In genomic region chr6:86107101-86107500, GRCm38 (mm10) we compare ENCODE assay signal across 23 mouse cellular contexts.
DNase-seq lines count a peak whose midpoint lies in the region; ATAC-seq and TF ChIP-seq lines count a peak whose summit lies in the region.
"Had no signal": no experiment of that assay in that cellular context is flagged by ENCODE, and none has a peak within 500 bp of the region (broad histone marks: within the 10 kb centered on the region; RNA-seq: fewer than 3 reads in every experiment).

No protein-coding gene starts in this region.

- H3K9ac ChIP-seq in MEL (ENCODE audit: control insufficient read depth, low read depth, low read length, poor library complexity, severe bottlenecking), result no peak overlapping the region
- H3K9ac ChIP-seq in liver, embryonic 11.5 days (ENCODE audit: low read depth, low read length), result no peak overlapping the region
- no peak overlapping the region for H3K9ac ChIP-seq in liver, postnatal 0 days (replicated peaks)
- no peak overlapping the region for H3K9ac ChIP-seq in hindbrain, embryonic 16.5 days (ENCODE audit: low read depth, low read length)
- H3K9ac ChIP-seq: embryonic facial prominence, embryonic 15.5 days; limb, embryonic 12.5 days; midbrain, embryonic 15.5 days; neural tube, embryonic 13.5 days had no signal

- H3K27me3 ChIP-seq in MEL (ENCODE audit: control insufficient read depth in 1 of 2, insufficient read depth in 2 of 2, low read length in 2 of 2), result no peaks in the 10 kb centered on the region
- H3K27me3 ChIP-seq in liver, embryonic 11.5 days (replicated peaks; ENCODE audit: control insufficient read depth, insufficient read depth, low read length), result no peaks in the 10 kb centered on the region
- no peaks in the 10 kb centered on the region for H3K27me3 ChIP-seq in liver, postnatal 0 days (ENCODE audit: insufficient read depth, low read length)
- H3K27me3 ChIP-seq in hindbrain, embryonic 16.5 days (replicated peaks; ENCODE audit: control insufficient read depth, insufficient read depth, low read length), result no peaks in the 10 kb centered on the region
- H3K27me3 ChIP-seq: embryonic facial prominence, embryonic 15.5 days; limb, embryonic 12.5 days; midbrain, embryonic 15.5 days; neural tube, embryonic 13.5 days had no signal

- TF ChIP-seq POLR2A in MEL (IDR thresholded peaks at IDR 0.05; ENCODE audit: control insufficient read depth in 1 of 2, insufficient read depth in 1 of 2, low read depth in 1 of 2, low read length in 2 of 2, poor library complexity in 1 of 2), result no peak

- no peaks in the 10 kb centered on the region for H3K79me2 ChIP-seq in MEL (ENCODE audit: control insufficient read depth, insufficient read depth, low read length, poor library complexity)

- no peak for TF ChIP-seq CTCF in MEL (IDR thresholded peaks at IDR 0.05 in 2 of 3, conservative IDR thresholded peaks at IDR 0.05 in 1 of 3; ENCODE audit: control insufficient read depth in 1 of 3, insufficient read depth in 1 of 3, low read depth in 2 of 3, low read length in 3 of 3, poor library complexity in 1 of 3, severe bottlenecking in 1 of 3)
- no peak for TF ChIP-seq CTCF in liver, postnatal 0 days (IDR thresholded peaks at IDR 0.05; ENCODE audit: low read depth)

- H3K4me2 ChIP-seq in liver, embryonic 11.5 days, result no peak overlapping the region
- no peak overlapping the region for H3K4me2 ChIP-seq in liver, postnatal 0 days (ENCODE audit: low read depth, low read length)
- no peak overlapping the region for H3K4me2 ChIP-seq in hindbrain, embryonic 16.5 days (ENCODE audit: low read length)
- H3K4me2 ChIP-seq: embryonic facial prominence, embryonic 15.5 days; limb, embryonic 12.5 days; midbrain, embryonic 15.5 days; neural tube, embryonic 13.5 days had no signal

- H3K4me1 ChIP-seq in MEL (ENCODE audit: control insufficient read depth in 1 of 2, insufficient read depth in 2 of 2, low read length in 2 of 2), result peaks cover 0 to 8% of the 10 kb centered on the region in 2 experiments; a peak in 3 of 4 replicates
- no peaks in the 10 kb centered on the region; the same call in 1 of the 2 replicates for H3K4me1 ChIP-seq in liver, embryonic 11.5 days (replicated peaks; ENCODE audit: control insufficient read depth, insufficient read depth, low read length)
- no peaks in the 10 kb centered on the region for H3K4me1 ChIP-seq in liver, postnatal 0 days (ENCODE audit: insufficient read depth)
- peaks cover 5% of the 10 kb centered on the region for H3K4me1 ChIP-seq in hindbrain, embryonic 16.5 days (ENCODE audit: control insufficient read depth, insufficient read depth, low read depth, low read length)
- H3K4me1 ChIP-seq: embryonic facial prominence, embryonic 15.5 days; limb, embryonic 12.5 days had no signal

- WGBS in liver, embryonic 11.5 days, result 77% methylated on average over 4 of the region's 4 CpGs
- 76% methylated on average over 4 of the region's 4 CpGs for WGBS in liver, postnatal 0 days (ENCODE audit: insufficient replicate concordance)
- WGBS in hindbrain, embryonic 16.5 days, result 95% methylated on average over 4 of the region's 4 CpGs

- H3K4me3 ChIP-seq in MEL (ENCODE audit: control insufficient read depth in 1 of 2, insufficient read depth in 1 of 2, low read depth in 2 of 2, low read length in 2 of 2), result no peak overlapping the region
- no peak overlapping the region for H3K4me3 ChIP-seq in liver, embryonic 11.5 days (ENCODE audit: low read depth, low read length)
- no peak overlapping the region for H3K4me3 ChIP-seq in liver, postnatal 0 days (ENCODE audit: low read depth, low read length)
- H3K4me3 ChIP-seq in hindbrain, embryonic 16.5 days (ENCODE audit: low read length), result no peak overlapping the region
- H3K4me3 ChIP-seq: embryonic facial prominence, embryonic 15.5 days; forebrain, embryonic 10.5 days; limb, embryonic 12.5 days; midbrain, embryonic 15.5 days; myocyte; neural tube, embryonic 13.5 days had no signal

- no peak for TF ChIP-seq EP300 in MEL (IDR thresholded peaks at IDR 0.05; ENCODE audit: low read depth in 1 of 2, low read length in 2 of 2)
- no peak for TF ChIP-seq EP300 in liver, postnatal 0 days (IDR thresholded peaks at IDR 0.05; ENCODE audit: low read depth)

- no peaks in the 10 kb centered on the region for H3K9me3 ChIP-seq in MEL (replicated peaks; ENCODE audit: insufficient read depth, low read length)
- no peaks in the 10 kb centered on the region for H3K9me3 ChIP-seq in liver, embryonic 11.5 days (ENCODE audit: control insufficient read depth, low read length)
- H3K9me3 ChIP-seq in liver, postnatal 0 days (ENCODE audit: low read length), result no peaks in the 10 kb centered on the region
- no peaks in the 10 kb centered on the region for H3K9me3 ChIP-seq in hindbrain, embryonic 16.5 days (ENCODE audit: control insufficient read depth, low read length)
- H3K9me3 ChIP-seq: embryonic facial prominence, embryonic 15.5 days; forebrain, embryonic 10.5 days; G1E; limb, embryonic 12.5 days; midbrain, embryonic 15.5 days; neural tube, embryonic 13.5 days had no signal

- no peak for TF ChIP-seq RAD21 in MEL (IDR thresholded peaks at IDR 0.05; ENCODE audit: low read depth, low read length)

- 0 out of 2 replicates have a peak, but pooled peaks have one; percentile 56 for ATAC-seq in liver, embryonic 11.5 days (replicated peaks; ENCODE audit: low FRiP score)
- ATAC-seq in liver, postnatal 0 days, result no peak
- no peak for ATAC-seq in hindbrain, embryonic 16.5 days
- ATAC-seq: activated CD4-positive, CD25-positive, alpha-beta regulatory T cell, adult 4 months; midbrain, embryonic 15.5 days had no signal

- H3K36me3 ChIP-seq in MEL (ENCODE audit: control insufficient read depth in 1 of 2, insufficient read depth in 2 of 2, low read length in 2 of 2), result peaks cover 9 to 33% of the 10 kb centered on the region in 2 experiments
- peaks cover 16% of the 10 kb centered on the region for H3K36me3 ChIP-seq in liver, embryonic 11.5 days (ENCODE audit: control insufficient read depth, insufficient read depth, low read length)
- peaks cover 54% of the 10 kb centered on the region for H3K36me3 ChIP-seq in liver, postnatal 0 days (replicated peaks; ENCODE audit: insufficient read depth, low read length)
- peaks cover 42% of the 10 kb centered on the region for H3K36me3 ChIP-seq in hindbrain, embryonic 16.5 days (ENCODE audit: control insufficient read depth, insufficient read depth, low read length)
- H3K36me3 ChIP-seq: embryonic facial prominence, embryonic 15.5 days; limb, embryonic 12.5 days had no signal

- DNase-seq in MEL (ENCODE audit: low read depth, low spot score), result peak; percentile 44
- peak; percentile 60 for DNase-seq in c-Kit-negative CD71-positive TER-119-positive erythroid progenitor cells, embryonic 14.5 days (ENCODE audit: low read depth, low spot score)
- no peak for DNase-seq in liver, embryonic 11.5 days (ENCODE audit: low spot score)
- DNase-seq in liver, postnatal 0 days, result peak; percentile 38
- DNase-seq in retina, postnatal 1 day, result no peak
- no peak for DNase-seq in cerebellum, adult 11-12 months
- DNase-seq: adrenal gland, adult 8-10 months; B cell, adult 2 months; cerebellum, adult 9-11 months; gastrocnemius, postnatal 36 days; kidney, adult 18-20 months; kidney, postnatal 10 days; layer of hippocampus, postnatal 36 days; lung, adult 2 months had no signal

- H3K27ac ChIP-seq in MEL (ENCODE audit: control insufficient read depth, low read depth, low read length), result no peak overlapping the region
- no peak overlapping the region for H3K27ac ChIP-seq in liver, embryonic 11.5 days (ENCODE audit: low read depth, low read length)
- no peak overlapping the region for H3K27ac ChIP-seq in liver, postnatal 0 days (ENCODE audit: low read depth)
- no peak overlapping the region for H3K27ac ChIP-seq in hindbrain, embryonic 16.5 days (ENCODE audit: low read depth, low read length)
- H3K27ac ChIP-seq: embryonic facial prominence, embryonic 15.5 days; forebrain, embryonic 10.5 days; limb, embryonic 12.5 days; midbrain, embryonic 15.5 days; neural tube, embryonic 13.5 days had no signal

TF ChIP-seq in MEL, 35 proteins besides CTCF, POLR2A, EP300 and RAD21:
- no peak for TF ChIP-seq GABPA (IDR thresholded peaks at IDR 0.05; ENCODE audit: low read depth, low read length)
- TF ChIP-seq RCOR1 (IDR thresholded peaks at IDR 0.05; ENCODE audit: low read depth, low read length), result no peak

Comparison
In these comparisons a context has a peak if more than half of its experiments do, and no peak if none do; other contexts are left out.
1. DNase-seq: peak in MEL (single experiment), c-Kit-negative CD71-positive TER-119-positive erythroid progenitor cells, embryonic 14.5 days (single experiment) and liver, postnatal 0 days (single experiment); none in liver, embryonic 11.5 days (single experiment), retina, postnatal 1 day (single experiment) and cerebellum, adult 11-12 months (single experiment).